Mouse (Mus musculus): ENCODE measurements around the gene Cyp4v3.

GRCm38 (mm10) chr8:45333493-45333892 is 477 bp upstream of the Cyp4v3 start:
- TF ChIP-seq CTCF (IDR thresholded peaks at IDR 0.05; ENCODE audit: extremely low read depth, insufficient read depth, low read length) (no peak), POLR2A (IDR thresholded peaks at IDR 0.05; ENCODE audit: extremely low read depth, insufficient read depth, low read length) (no peak)
